Mouse (Mus musculus) liver, adult (tissue): ENCODE data around the gene Ccdc175.

Source experiments
- GATA4 ChIP-seq: IDR thresholded peaks from 2 replicates; pipeline ENCODE4 v1.6.1; 2014; ENCODE audit warnings: mild to moderate bottlenecking, low read length; ENCODE audit not compliant: insufficient replicate concordance

Ccdc175 gene

GRCm38 (mm10) chr12:72150786-72151185 lies 34.0 kb downstream of the Ccdc175 start:
- TF ChIP-seq GATA4 = no peak

- no peak for TF ChIP-seq GATA4
These were observed 55.6 kb downstream of the Ccdc175 start for GRCm38 (mm10) chr12:72129203-72129602.

DNA sequence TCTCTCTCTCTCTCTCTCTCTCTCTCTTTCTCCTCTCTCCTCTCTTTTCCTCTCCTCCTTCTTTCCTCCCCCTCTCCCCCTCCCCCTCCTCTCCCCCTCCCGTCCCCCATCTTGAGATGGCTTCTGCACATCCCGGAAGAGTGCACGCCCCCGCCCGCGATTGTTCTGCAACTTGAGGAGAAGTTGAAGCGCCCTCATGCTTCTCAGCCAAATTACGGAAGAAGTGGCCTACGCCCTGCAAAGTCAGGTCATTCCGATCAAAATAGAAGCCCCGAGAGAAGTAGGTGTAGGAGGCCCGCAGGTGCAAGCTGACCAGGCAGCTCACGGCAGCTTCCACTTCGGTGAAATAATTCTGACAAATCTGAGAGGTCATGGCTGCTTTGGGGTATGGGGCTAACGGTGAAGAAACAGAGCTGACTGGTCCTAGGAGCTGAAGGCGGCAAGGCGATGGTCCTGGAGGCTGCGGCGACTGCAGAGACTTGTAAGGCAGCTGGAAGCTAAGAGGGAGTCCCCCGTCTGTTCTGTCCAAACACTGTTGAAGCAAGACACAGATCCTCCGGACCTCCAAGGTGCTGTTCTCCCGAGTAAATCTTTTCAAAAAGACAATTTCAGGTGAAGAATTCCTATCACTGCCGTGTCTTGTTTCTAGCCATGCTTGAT lies 69.0 kb downstream of the Ccdc175 start:
- no peak for TF ChIP-seq GATA4

DNA sequence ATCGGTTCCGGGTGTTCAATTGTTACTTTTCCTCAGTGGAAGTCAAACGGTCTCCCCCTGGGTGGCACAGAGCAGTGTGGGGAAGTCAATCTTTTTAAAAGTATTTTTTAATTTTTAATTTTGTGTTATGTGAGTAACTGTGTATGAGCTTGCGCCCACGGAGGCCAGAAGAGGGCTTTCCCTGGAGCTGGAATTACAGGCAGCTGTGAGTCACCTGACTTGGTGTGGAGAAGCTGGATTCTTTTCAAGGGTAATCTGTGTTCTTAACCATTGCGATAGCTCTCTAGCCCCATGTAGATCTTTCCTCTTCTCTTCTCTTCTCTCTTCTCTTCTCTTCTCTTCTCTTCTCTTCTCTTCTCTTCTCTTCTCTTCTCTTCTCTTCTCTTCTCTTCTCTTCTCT lies 69.7 kb downstream of the Ccdc175 start:
- TF ChIP-seq GATA4 = no peak

- TF ChIP-seq GATA4 = peak; percentile 40; the same call in 1 of the 2 replicates
These were observed 80.1 kb downstream of the Ccdc175 start for GRCm38 (mm10) chr12:72104525-72105281.

DNA sequence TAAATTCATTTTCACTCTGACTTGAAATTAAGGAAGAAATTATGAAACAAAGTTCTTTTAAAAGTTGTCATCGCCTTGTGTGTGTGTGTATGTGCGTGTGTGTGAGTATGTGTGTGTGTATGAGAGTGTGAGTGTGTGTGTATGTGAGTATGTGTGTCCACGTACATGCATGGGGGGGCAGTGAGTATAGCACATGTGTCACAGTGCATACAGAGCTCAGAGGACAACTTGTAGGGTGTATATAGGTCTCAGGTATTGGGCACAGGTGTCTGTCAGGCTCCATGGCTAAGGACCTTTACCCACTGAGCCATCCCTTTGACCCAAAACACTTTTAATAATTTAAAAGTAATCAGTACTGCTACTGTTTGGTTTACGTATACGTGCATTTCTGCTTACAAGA lies 80.8 kb downstream of the Ccdc175 start:
- no peak for TF ChIP-seq GATA4

GRCm38 (mm10) chr12:72102776-72103175 lies 82.1 kb downstream of the Ccdc175 start:
- TF ChIP-seq GATA4 = no peak

GRCm38 (mm10) chr12:72096966-72097365 lies 87.9 kb downstream of the Ccdc175 start:
- TF ChIP-seq GATA4 = no peak

DNA sequence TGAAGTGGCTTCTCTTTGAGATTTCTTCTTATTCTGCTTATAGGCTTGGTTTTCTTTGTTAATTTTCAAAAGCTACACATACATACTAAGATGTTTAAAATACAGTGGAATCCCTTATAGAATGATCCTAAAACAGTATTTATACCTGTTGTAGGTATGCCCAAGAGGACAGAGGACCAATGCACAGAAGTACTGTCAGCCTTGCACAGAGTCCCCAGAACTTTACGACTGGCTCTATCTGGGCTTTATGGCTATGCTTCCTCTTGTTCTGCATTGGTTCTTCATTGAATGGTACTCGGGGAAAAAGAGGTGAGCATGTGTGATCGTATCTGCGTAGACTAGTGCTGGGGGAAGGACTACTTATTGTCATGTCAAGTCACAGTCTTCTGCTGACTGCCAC lies 95.0 kb downstream of the Ccdc175 start:
- TF ChIP-seq GATA4 = no peak

DNA sequence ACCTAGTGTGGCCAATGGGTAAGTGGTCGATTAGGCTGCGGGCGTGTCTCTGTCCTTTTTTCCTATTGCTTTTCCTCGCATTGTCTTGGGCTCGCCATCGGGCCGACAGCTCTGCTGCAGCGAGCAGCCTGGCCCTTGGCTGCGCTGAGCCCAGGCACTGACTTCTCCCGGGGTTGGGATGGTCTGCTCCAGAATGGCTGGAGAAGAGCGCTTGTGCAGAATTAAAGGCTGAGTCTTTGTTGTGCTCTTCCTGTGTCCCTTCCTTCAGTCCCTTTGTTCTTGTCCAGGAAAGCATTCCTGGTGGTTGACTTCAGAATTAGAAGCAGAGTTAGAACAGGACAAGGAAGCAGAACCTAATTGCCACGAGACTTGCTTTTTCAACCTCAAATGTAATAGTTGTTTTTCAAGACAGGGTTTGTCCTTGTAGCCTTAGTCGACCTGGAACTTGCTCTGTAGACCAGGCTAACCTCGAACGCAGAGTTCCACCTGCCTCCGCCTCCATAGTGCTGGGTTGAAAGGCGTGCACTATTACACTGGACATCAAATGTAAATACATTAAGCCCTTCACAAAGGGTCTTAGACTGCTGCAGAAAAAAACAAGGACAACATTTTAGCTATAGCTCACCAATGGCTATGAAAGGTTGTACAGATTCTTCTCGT lies 98.5 kb downstream of the Ccdc175 start:
- no peak for TF ChIP-seq GATA4

DNA sequence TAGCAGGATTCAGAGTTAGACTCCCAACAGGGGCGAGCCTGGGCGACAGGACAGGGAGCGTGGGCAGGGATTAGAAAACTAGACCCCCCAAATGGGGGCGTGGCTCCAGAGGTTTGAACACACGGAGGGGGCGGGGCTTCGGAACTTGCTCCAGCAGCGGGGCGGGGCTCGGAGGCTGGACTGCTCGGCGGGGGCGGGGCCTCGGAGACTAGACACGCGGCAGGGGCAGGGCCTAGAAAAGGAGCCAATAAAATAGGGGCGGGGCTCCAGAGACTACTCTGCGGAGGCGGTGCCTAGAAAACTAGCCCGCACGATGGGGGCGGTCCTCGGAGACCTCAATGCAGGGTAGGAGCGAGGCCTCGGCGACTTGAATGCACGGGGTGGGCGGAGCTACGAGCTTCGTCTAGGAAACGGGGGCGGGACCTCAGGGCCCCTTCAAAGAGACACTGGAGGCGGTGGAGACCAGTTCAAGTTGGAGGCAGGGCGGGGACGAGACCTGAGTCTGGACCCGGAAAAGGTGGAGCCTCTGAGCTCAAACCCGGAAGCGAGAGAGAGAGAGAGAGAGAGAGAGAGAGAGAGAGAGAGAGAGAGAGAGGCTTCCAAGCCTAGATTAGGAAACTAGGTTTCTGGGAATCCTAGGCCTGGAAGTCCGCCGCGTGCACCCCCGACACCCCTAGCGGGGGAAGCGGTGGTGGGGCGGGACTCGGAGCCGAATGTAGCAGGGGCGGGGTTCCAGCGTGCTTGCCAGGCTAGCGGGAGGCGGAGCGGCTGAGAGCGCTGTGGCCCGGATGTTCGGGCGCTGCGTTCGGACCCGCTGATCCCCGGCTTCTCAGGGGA lies 99.3 kb downstream of the Ccdc175 start, which contains the start of the genes L3hypdh and Jkamp:
Gene L3hypdh (minus strand): TSS at position 111 of the 837 bp plus-strand sequence.
Gene Jkamp (plus strand): TSS at position 261 of the 837 bp plus-strand sequence.
- peak; percentile 84; the same call in 1 of the 2 replicates for TF ChIP-seq GATA4

DNA sequence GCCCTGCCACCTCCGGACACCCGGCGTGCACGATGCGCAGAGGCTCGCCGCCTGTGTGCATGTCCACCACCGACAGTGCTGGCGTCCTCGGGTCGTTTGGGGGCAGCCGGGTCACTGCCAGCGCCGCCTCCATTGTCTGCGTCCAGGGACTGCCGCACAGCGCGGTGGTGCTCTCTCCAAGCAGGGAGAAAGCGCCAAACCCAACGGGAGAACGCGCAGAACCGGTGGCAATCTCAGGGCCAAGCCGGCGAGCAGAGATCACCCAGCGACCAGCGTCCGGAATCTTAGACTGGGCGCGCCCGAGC lies 99.9 kb downstream of the Ccdc175 start:
- no peak for TF ChIP-seq GATA4

GRCm38 (mm10) chr12:72084261-72085023 lies 100.4 kb downstream of the Ccdc175 start:
- TF ChIP-seq GATA4 = no peak

- no peak for TF ChIP-seq GATA4
These were observed 101.6 kb downstream of the Ccdc175 start for GRCm38 (mm10) chr12:72083265-72083664.
